Mouse (Mus musculus) MEL (cell line): ENCODE measurements around the gene Arhgef17. TPM values are rescaled to one million over a fixed set of nuclear protein-coding genes. Genes with fewer than 3 reads are reported as not detected.

ENCODE experiments used
- DNase-seq: peaks from one replicate; pipeline ENCODE4 v3.0.0; 2011; ENCODE audit warnings: low read depth, low spot score
- H3K27ac ChIP-seq: 2 replicates; pipeline ENCODE4 v1.5.1; 2012; ENCODE audit warnings: low read depth, mild to moderate bottlenecking, control low read depth, low read length, moderate library complexity; ENCODE audit not compliant: control insufficient read depth
- H3K27me3 ChIP-seq, 2 experiments: fragments of 150-350 bp in 1 of 2; sonication (generic) in 1 of 2; 2 replicates each; pipeline ENCODE4 v1.6.1; 2012; ENCODE audit warnings: low read length in 2 of 2, mild to moderate bottlenecking in 2 of 2, improper control_type of control experiment in 1 of 2, moderate library complexity in 1 of 2; ENCODE audit not compliant: insufficient read depth in 2 of 2, control insufficient read depth in 1 of 2
- H3K36me3 ChIP-seq, 2 experiments: 2 replicates each; pipeline ENCODE4 v1.6.1; 2012 to 2014; ENCODE audit warnings: low read length in 2 of 2, improper control_type of control experiment in 1 of 2, inconsistent platforms in 1 of 2, mild to moderate bottlenecking in 1 of 2; ENCODE audit not compliant: insufficient read depth in 2 of 2, control insufficient read depth in 1 of 2
- H3K4me1 ChIP-seq, 2 experiments: fragments of 150-350 bp in 1 of 2; sonication (generic) in 1 of 2; 2 replicates each; pipeline ENCODE4 v1.6.1; 2012; ENCODE audit warnings: low read length in 2 of 2, improper control_type of control experiment in 1 of 2, mild to moderate bottlenecking in 1 of 2; ENCODE audit not compliant: insufficient read depth in 2 of 2, control insufficient read depth in 1 of 2
- H3K4me3 ChIP-seq, 2 experiments: fragments of 150-350 bp in 1 of 2; sonication (generic) in 1 of 2; 2 replicates each; pipeline ENCODE4 v1.5.1; 2012; ENCODE audit warnings: low read depth in 2 of 2, low read length in 2 of 2, mild to moderate bottlenecking in 2 of 2, moderate library complexity in 2 of 2, control low read depth in 1 of 2, improper control_type of control experiment in 1 of 2; ENCODE audit not compliant: control insufficient read depth in 1 of 2, insufficient read depth in 1 of 2
- H3K79me2 ChIP-seq: 2 replicates; pipeline ENCODE4 v1.6.1; 2012; ENCODE audit warnings: mild to moderate bottlenecking, low read length, moderate library complexity; ENCODE audit not compliant: control insufficient read depth, poor library complexity, insufficient read depth
- H3K9ac ChIP-seq: 2 replicates; pipeline ENCODE4 v1.6.1; 2012; ENCODE audit warnings: low read depth, mild to moderate bottlenecking, control low read depth, low read length, moderate library complexity; ENCODE audit not compliant: control insufficient read depth, poor library complexity, severe bottlenecking
- H3K9me3 ChIP-seq: fragments of 150-350 bp; sonication (generic); replicated peaks from 2 replicates; pipeline ENCODE4 v1.6.1; 2012; ENCODE audit warnings: mild to moderate bottlenecking, low read length, improper control_type of control experiment, moderate library complexity; ENCODE audit not compliant: insufficient read depth
- CHD1 ChIP-seq: IDR thresholded peaks from 2 replicates; pipeline ENCODE4 v1.6.1; 2012; ENCODE audit warnings: low read depth, mild to moderate bottlenecking, inconsistent platforms, low read length, improper control_type of control experiment
- CHD2 ChIP-seq: IDR thresholded peaks from 2 replicates; pipeline ENCODE4 v1.6.1; 2011; ENCODE audit warnings: low read length, improper control_type of control experiment
- E2F4 ChIP-seq: IDR thresholded peaks from 2 replicates; pipeline ENCODE4 v1.6.1; 2011; ENCODE audit warnings: low read depth, low read length, improper control_type of control experiment, borderline replicate concordance
- EP300 ChIP-seq, 2 experiments: IDR thresholded peaks; 2 replicates each; pipeline ENCODE4 v1.6.1; 2011; ENCODE audit warnings: improper control_type of control experiment in 2 of 2, low read length in 2 of 2, low read depth in 1 of 2, mild to moderate bottlenecking in 1 of 2
- ETS1 ChIP-seq: IDR thresholded peaks from 2 replicates; pipeline ENCODE4 v1.6.1; 2012; ENCODE audit warnings: low read depth, mild to moderate bottlenecking, inconsistent platforms, low read length, improper control_type of control experiment, moderate library complexity
- GABPA ChIP-seq: IDR thresholded peaks from 2 replicates; pipeline ENCODE4 v1.6.1; 2012; ENCODE audit warnings: low read depth, mild to moderate bottlenecking, inconsistent platforms, low read length, improper control_type of control experiment, moderate library complexity
- GATA1 ChIP-seq: IDR thresholded peaks from 2 replicates; pipeline ENCODE4 v1.6.1; 2011; ENCODE audit warnings: low read depth, low read length, improper control_type of control experiment
- HCFC1 ChIP-seq: IDR thresholded peaks from 2 replicates; pipeline ENCODE4 v1.6.1; 2012; ENCODE audit warnings: low read depth, mild to moderate bottlenecking, inconsistent platforms, low read length, improper control_type of control experiment, moderate library complexity
- JUND ChIP-seq: IDR thresholded peaks from 2 replicates; pipeline ENCODE4 v1.6.1; 2011; ENCODE audit warnings: low read depth, mild to moderate bottlenecking, improper control_type of control experiment, low read length
- KAT2A ChIP-seq: conservative IDR thresholded peaks from 2 replicates; pipeline ENCODE4 v1.6.1; 2012; ENCODE audit warnings: low read depth, low read length, improper control_type of control experiment, inconsistent platforms
- MYB ChIP-seq: IDR thresholded peaks from 2 replicates; pipeline ENCODE4 v1.6.1; 2011; ENCODE audit warnings: mild to moderate bottlenecking, low read depth, low read length, improper control_type of control experiment
- MYC ChIP-seq: IDR thresholded peaks from 2 replicates; pipeline ENCODE4 v1.6.1; 2011; ENCODE audit warnings: low read depth, mild to moderate bottlenecking, low read length, improper control_type of control experiment, moderate library complexity
- NRF1 ChIP-seq: IDR thresholded peaks from 2 replicates; pipeline ENCODE4 v1.6.1; 2014; ENCODE audit warnings: low read depth, mild to moderate bottlenecking, inconsistent platforms, low read length, improper control_type of control experiment, moderate library complexity; ENCODE audit not compliant: poor library complexity, insufficient read depth, severe bottlenecking
- POLR2A ChIP-seq, 2 experiments: IDR thresholded peaks; 2 replicates each; pipeline ENCODE4 v1.6.1; 2011 to 2012; ENCODE audit warnings: low read length in 2 of 2, mild to moderate bottlenecking in 2 of 2, control low read depth in 1 of 2, improper control_type of control experiment in 1 of 2, low read depth in 1 of 2, moderate library complexity in 1 of 2; ENCODE audit not compliant: control insufficient read depth in 1 of 2, insufficient read depth in 1 of 2, poor library complexity in 1 of 2
- POLR2AphosphoS2 ChIP-seq: IDR thresholded peaks from 2 replicates; pipeline ENCODE4 v1.6.1; 2011; ENCODE audit warnings: low read length, improper control_type of control experiment
- POLR2AphosphoS5 ChIP-seq: IDR thresholded peaks from 2 replicates; pipeline ENCODE4 v1.6.1; 2012; ENCODE audit warnings: low read depth, borderline replicate concordance, mild to moderate bottlenecking, inconsistent platforms, low read length, moderate library complexity, mixed read lengths
- RAD21 ChIP-seq: IDR thresholded peaks from 2 replicates; pipeline ENCODE4 v1.6.1; 2011; ENCODE audit warnings: mild to moderate bottlenecking, low read depth, low read length, improper control_type of control experiment
- RCOR1 ChIP-seq: IDR thresholded peaks from 2 replicates; pipeline ENCODE4 v1.6.1; 2012; ENCODE audit warnings: low read depth, mild to moderate bottlenecking, inconsistent platforms, low read length, improper control_type of control experiment
- SMC3 ChIP-seq: IDR thresholded peaks from 2 replicates; pipeline ENCODE4 v1.6.1; 2011; ENCODE audit warnings: low read depth, low read length, improper control_type of control experiment
- TAL1 ChIP-seq: IDR thresholded peaks from 2 replicates; pipeline ENCODE4 v1.6.1; 2012; ENCODE audit warnings: mild to moderate bottlenecking, inconsistent platforms, low read length, moderate library complexity, mixed read lengths
- TBP ChIP-seq: IDR thresholded peaks from 2 replicates; pipeline ENCODE4 v1.8.0; 2011; ENCODE audit warnings: low read depth, low read length, improper control_type of control experiment
- TCF12 ChIP-seq: IDR thresholded peaks from 2 replicates; pipeline ENCODE4 v1.6.1; 2014; ENCODE audit warnings: low read depth, mild to moderate bottlenecking, inconsistent platforms, low read length, improper control_type of control experiment, moderate library complexity
- UBTF ChIP-seq: IDR thresholded peaks from 2 replicates; pipeline ENCODE4 v1.6.1; 2012; ENCODE audit warnings: low read depth, mild to moderate bottlenecking, inconsistent platforms, low read length, improper control_type of control experiment, moderate library complexity, borderline replicate concordance; ENCODE audit not compliant: insufficient read depth
- USF1 ChIP-seq: IDR thresholded peaks from 2 replicates; pipeline ENCODE4 v1.6.1; 2014; ENCODE audit warnings: low read depth, mild to moderate bottlenecking, inconsistent platforms, low read length, improper control_type of control experiment, moderate library complexity
- ZC3H11A ChIP-seq: IDR thresholded peaks from 2 replicates; pipeline ENCODE4 v1.6.1; 2012; ENCODE audit warnings: low read depth, mild to moderate bottlenecking, inconsistent platforms, low read length, improper control_type of control experiment
- ZMIZ1 ChIP-seq: IDR thresholded peaks from 2 replicates; pipeline ENCODE4 v1.6.1; 2012; ENCODE audit warnings: low read depth, mild to moderate bottlenecking, inconsistent platforms, low read length, improper control_type of control experiment, moderate library complexity
- ZNF384 ChIP-seq: IDR thresholded peaks from 2 replicates; pipeline ENCODE4 v1.6.1; 2012; ENCODE audit warnings: low read depth, mild to moderate bottlenecking, inconsistent platforms, low read length, improper control_type of control experiment
- polyA plus RNA-seq, 2 experiments: library from polyadenylated mRNA; stranded (reverse) in 1 of 2; unstranded in 1 of 2; fragments of >175 nt in 1 of 2; fragments of >200 nt in 1 of 2; gene quantifications; 2 replicates each; pipeline versions ENCODE4 v1.2.1 to v1.2.4; 2012; ENCODE audit warnings: low replicate concordance in 2 of 2, low read depth in 1 of 2; ENCODE audit not compliant: insufficient read length in 2 of 2, insufficient read depth in 1 of 2, missing spikeins in 1 of 2
- total RNA-seq: library from RNA; depleted of rRNA; stranded (reverse); fragments of 300-350 nt; gene quantifications from 2 replicates; pipeline ENCODE4 v1.2.3, GENCODE M21; 2012

Gene Arhgef17
- total and polyA plus RNA-seq, 3 experiments, result under 0.01 TPM; not detected in 2

GRCm38 (mm10) chr7:100938106-100938505, 6.2 kb upstream of the Arhgef17 start:
- no peaks in the 10 kb centered on the region for H3K4me1 ChIP-seq
- peaks cover 0 to 2% of the 10 kb centered on the region in 2 experiments; a peak in 1 of 4 replicates for H3K27me3 ChIP-seq
- H3K4me3 ChIP-seq, result no peak overlapping the region
- H3K9me3 ChIP-seq, result no peaks in the 10 kb centered on the region
- H3K36me3 ChIP-seq, result no peaks in the 10 kb centered on the region
- no peaks in the 10 kb centered on the region for H3K79me2 ChIP-seq
- no peak for DNase-seq
- TF ChIP-seq GATA1 (no peak), CHD2 (no peak), POLR2A (IDR thresholded peaks at IDR 0.05; ENCODE audit: control insufficient read depth in 1 of 2, insufficient read depth in 1 of 2, low read depth in 1 of 2, low read length in 2 of 2, poor library complexity in 1 of 2) (no peak), TBP (no peak), SMC3 (no peak), UBTF (no peak), MYC (no peak), POLR2AphosphoS2 (no peak), MYB (no peak), TCF12 (no peak), TAL1 (no peak), JUND (no peak), HCFC1 (no peak), GABPA (no peak)
- H3K27ac ChIP-seq, result no peak overlapping the region
- no peak overlapping the region for H3K9ac ChIP-seq

- Histone ChIP-seq H3K9ac (no peak overlapping the region), H3K27me3 (peaks cover 0 to 4% of the 10 kb centered on the region in 2 experiments; a peak in 1 of 4 replicates), H3K4me3 (no peak overlapping the region), H3K36me3 (no peaks in the 10 kb centered on the region), H3K27ac (no peak overlapping the region), H3K9me3 (no peaks in the 10 kb centered on the region), H3K79me2 (no peaks in the 10 kb centered on the region), H3K4me1 (no peaks in the 10 kb centered on the region)
- no peak for DNase-seq
- TF ChIP-seq EP300 (IDR thresholded peaks at IDR 0.05; ENCODE audit: low read depth in 1 of 2, low read length in 2 of 2), result no peak
- TF ChIP-seq ETS1, result no peak
- TF ChIP-seq RCOR1, result no peak
- TF ChIP-seq ZNF384, result no peak
- TF ChIP-seq USF1, result no peak
- no peak for TF ChIP-seq ZMIZ1
- no peak for TF ChIP-seq TCF12
- TF ChIP-seq GABPA, result no peak
- TF ChIP-seq JUND, result no peak
- TF ChIP-seq GATA1, result no peak
- TF ChIP-seq NRF1, result no peak
- no peak for TF ChIP-seq POLR2AphosphoS5
- TF ChIP-seq POLR2A (IDR thresholded peaks at IDR 0.05; ENCODE audit: control insufficient read depth in 1 of 2, insufficient read depth in 1 of 2, low read depth in 1 of 2, low read length in 2 of 2, poor library complexity in 1 of 2), result no peak
- no peak for TF ChIP-seq KAT2A
- no peak for TF ChIP-seq E2F4
- TF ChIP-seq RAD21, result no peak
- no peak for TF ChIP-seq ZC3H11A
- no peak for TF ChIP-seq POLR2AphosphoS2
- no peak for TF ChIP-seq CHD1
Measured at GRCm38 (mm10) chr7:100937481-100937880, 5.6 kb upstream of the Arhgef17 start.
